Mouse (Mus musculus) gastrocnemius, adult 2 months (tissue): ENCODE results near the gene Gjb2. TPM values are rescaled to one million over a fixed set of nuclear protein-coding genes. Genes with fewer than 3 reads are reported as not detected.
A peak's percentile ranks its signal among the peaks of the same experiment; 100 is the strongest.
"Not testable (repeated sequence)": the region's sequence is repeated elsewhere in the genome, so short reads cannot be mapped to it uniquely, and the experiment has no call there.

Experiments used
- DNase-seq: peaks from one replicate; pipeline ENCODE4 v3.0.0; 2022
- H3K27ac ChIP-seq: fragments of 200-600 bp; 2 replicates; pipeline ENCODE4 v1.8.1; 2022; ENCODE audit warnings: mild to moderate bottlenecking
- H3K4me3 ChIP-seq: fragments of 200-600 bp; 2 replicates; pipeline ENCODE4 v1.8.1; 2022; ENCODE audit warnings: mild to moderate bottlenecking, moderate library complexity
- CTCF ChIP-seq: fragments of 200-600 bp; IDR thresholded peaks from 2 replicates; pipeline ENCODE4 v1.8.1; 2022; ENCODE audit warnings: antibody characterized with exemption, mild to moderate bottlenecking, moderate library complexity
- intact Hi-C: fragments of 180-260 bp; cut with DNase I; formaldehyde crosslinking; loops from one replicate; pipeline ENCODE4 v1.15.1; 2025
- total RNA-seq, 2 experiments: library from RNA; stranded (reverse); gene quantifications; 2 replicates each; pipeline ENCODE4 v1.2.3; 2021

The Gjb2 gene
- total RNA-seq, 2 experiments from 2014 or later = 0.28 TPM; not detected in 1

DNA sequence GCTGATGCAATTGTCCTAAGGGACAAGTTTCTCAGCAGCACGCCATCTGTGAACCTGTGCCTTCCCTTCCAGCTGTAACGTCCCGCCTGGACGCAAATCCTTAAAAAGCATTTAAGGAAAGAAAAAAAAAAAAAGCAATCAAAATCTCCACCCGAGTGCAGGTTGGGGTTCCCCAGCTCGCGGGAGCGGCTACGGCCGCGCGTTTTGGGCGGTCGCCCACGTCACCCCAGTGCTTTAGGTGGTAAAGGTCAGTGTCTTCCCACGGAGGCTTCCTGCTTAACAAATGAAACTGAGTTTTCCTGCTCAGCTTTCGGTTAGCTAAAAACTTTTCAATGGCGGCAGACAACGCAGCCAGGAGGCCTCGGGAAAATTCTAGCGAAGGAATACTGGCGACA is 794 bp downstream of the Gjb2 start:
- no peak for TF ChIP-seq CTCF
- H3K4me3 ChIP-seq = peak overlapping the region; percentile 79
- DNase-seq = no peak
- no peak overlapping the region for H3K27ac ChIP-seq
- intact Hi-C loops = no loop called here

DNA sequence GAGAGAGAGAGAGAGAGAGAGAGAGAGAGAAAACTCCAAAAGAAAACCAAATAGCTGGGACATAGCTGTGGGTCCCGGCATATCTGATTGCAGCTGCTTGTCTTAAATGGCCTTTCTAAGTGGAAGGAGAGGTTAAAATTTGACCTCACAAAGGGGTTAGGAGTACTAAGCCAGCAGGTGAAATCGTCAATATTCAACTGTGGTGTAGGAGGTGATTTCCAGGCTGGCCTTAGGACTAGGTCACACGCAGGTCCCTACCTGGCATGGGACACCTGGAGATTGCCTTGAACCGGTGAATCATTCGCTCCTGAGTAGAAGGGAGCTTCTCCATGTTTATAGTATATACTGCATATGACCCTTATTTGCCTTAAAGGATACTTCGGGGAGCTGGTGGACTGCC is 1.4 kb downstream of the Gjb2 start:
- Histone ChIP-seq H3K27ac (no peak overlapping the region), H3K4me3 (peak overlapping the region; percentile 79; the same call in 1 of the 2 replicates)
- no peak for TF ChIP-seq CTCF
- intact Hi-C loops = no loop called here
- no peak for DNase-seq

DNA sequence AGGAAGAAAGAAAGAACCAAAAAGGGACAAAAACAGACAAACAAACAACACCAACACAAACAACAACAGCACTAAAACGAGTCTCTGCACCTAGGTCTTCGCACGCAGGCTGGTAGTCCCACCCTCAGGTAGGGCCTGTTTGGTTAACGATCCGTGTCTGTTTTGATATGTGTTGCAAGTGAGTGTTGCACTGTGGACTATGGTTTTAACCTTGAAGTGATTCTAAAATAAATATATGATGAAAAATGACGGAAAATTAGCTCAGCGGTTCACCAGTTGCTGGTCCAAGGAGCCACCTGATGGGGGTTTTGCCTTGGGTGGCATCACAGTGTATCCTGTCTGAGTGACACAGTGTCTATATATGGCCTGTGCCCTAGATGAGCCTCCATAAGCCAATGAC is 2.9 kb downstream of the Gjb2 start:
- intact Hi-C loops = no loop called here
- Histone ChIP-seq H3K27ac (no peak overlapping the region), H3K4me3 (no peak overlapping the region)
- DNase-seq = no peak
- no peak for TF ChIP-seq CTCF

DNA sequence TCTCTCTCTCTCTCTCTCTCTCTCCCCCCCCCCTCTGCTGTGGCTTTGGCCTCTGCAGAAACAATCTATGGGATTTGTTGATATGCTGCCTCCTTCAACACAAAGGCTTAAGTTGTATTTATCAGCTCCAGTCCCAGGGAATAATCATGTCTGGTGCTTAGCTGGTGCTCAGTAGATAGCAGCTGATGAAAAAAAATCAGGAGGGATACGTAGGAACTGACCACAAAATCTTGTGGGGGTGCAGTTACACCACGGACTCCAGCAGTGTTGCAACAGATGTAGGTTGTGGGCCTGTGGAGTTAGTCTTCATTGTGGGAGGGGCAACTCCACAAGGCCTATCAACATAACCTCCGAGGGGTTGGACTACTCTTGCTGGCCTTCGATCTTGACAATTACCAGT is 8.6 kb downstream of the Gjb2 start:
- intact Hi-C loops = no loop called here

DNA sequence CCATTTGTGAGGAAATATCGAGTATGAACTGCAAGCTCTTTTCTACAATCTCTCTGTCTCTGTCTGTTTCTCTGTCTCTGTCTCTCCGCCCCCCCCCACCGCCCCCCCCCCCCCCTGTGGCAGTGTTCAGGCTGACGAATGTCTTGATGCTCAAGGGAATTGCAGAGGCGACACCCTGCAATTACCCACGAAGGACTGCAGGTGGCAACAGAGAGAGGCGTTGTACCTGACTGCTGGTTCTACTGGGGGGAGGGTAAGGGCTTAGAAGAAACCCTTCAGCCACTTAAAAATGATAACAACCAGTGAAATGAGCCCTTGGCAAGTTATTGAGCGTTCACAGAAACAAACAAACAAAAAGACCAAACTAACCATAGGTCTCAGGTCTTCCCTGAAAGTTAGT is 11.5 kb downstream of the Gjb2 start:
- H3K27ac ChIP-seq = no peak overlapping the region
- intact Hi-C loops = loop anchor here (5.0 kb wide), 1 partner anchor 269 kb away; no protein-coding TSS in a partner anchor
- H3K4me3 ChIP-seq = no peak overlapping the region
- peak; percentile 63 for TF ChIP-seq CTCF
- DNase-seq = no peak

More for the DNA sequence above, 8.6 kb downstream of the Gjb2 start:
- Histone ChIP-seq H3K4me3 (no peak overlapping the region), H3K27ac (no peak overlapping the region)
- DNase-seq = no peak
- TF ChIP-seq CTCF = no peak

DNA sequence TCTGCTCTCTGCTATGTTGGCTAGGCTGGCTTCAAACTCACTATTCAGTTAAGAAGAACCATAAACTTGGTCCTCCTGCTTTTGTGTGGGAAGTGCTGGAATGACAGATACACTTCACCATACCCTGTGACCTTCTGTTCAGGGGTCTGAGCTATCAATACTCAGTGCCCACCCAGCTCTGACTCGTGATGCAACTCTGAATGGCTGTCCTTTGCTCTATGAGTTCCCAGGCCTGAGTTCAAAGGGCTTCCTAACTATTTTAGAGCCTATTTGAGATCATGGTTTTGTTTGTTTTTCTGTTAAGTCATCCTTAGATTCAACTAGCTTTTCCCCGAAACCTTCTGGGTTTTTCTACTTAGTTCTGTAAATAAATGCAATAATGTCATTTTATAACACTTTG is 14.5 kb downstream of the Gjb2 start:
- intact Hi-C loops = loop anchor here (5.0 kb wide), 1 partner anchor 272 kb away; no protein-coding TSS in a partner anchor
- Histone ChIP-seq H3K4me3 (no peak overlapping the region), H3K27ac (no peak overlapping the region)
- DNase-seq = no peak
- TF ChIP-seq CTCF = no peak

DNA sequence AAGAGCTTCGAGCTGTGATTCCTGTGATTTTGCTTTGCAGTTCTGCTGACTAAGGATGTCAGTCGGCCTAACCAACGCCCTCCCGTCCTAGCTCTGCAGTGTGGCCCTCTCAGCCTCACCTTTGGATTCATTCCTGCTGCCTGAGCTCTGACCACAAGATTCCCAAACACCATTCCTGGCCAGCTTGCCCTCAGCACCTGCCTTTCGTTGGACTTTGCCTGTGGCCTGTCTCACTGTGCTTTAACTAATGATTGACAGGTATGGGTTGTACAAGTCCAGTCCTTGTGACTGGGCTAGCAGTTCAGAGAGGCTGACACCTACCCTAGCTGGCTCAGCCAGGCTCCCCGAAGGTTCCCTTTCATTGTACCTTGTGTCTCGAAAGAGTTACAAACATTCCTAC is 15.4 kb downstream of the Gjb2 start:
- DNase-seq = no peak
- intact Hi-C loops = no loop called here
- Histone ChIP-seq H3K4me3 (no peak overlapping the region), H3K27ac (no peak overlapping the region)
- TF ChIP-seq CTCF = no peak

DNA sequence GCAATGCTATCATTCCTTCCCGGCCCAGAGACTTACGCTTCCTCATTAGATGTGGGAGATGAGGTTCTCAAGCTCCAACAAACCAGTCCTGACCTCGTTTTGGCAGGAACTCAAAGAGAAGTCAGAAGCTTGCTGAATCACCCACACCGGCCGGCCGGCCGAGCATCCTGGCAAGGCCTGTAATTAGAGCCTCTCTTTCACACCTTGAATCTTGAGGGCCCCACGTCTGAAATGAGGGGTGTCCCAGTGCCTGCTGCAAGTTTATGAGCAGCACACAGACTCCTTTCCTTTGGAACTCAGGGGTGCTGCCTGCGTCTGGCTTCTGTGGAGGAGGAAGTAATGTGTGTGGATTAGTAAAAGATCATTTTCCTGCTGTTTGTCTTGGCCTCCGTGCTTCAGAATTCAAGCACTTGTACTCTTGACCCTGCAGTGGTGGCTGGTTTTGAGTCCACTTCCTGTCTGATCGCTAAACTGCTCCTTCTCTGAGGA is 20.3 kb downstream of the Gjb2 start:
- no peak for DNase-seq

DNA sequence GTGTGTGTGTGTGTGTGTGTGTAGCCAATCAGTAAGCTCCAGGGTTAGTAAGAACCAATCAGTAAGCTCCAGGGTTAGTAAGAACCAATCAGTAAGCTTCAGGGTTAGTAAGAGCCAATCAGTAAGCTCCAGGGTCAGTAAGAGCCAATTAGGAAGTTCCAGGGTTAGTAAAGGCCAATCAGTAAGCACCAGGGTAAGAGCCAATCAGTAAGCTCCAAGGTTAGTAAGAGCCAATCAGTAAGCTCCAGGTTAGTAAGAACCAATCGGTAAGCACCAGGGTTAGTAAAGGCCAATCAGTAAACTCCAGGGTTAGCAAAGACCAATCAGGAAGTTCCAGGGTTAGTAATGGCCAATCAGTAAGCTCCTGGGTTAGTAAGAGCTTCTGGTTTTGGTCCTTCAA is 21.6 kb downstream of the Gjb2 start:
- TF ChIP-seq CTCF = no peak
- DNase-seq = no peak
- Histone ChIP-seq H3K4me3 (no peak overlapping the region), H3K27ac (no peak overlapping the region)
- intact Hi-C loops = no loop called here

More for the DNA sequence above, 20.3 kb downstream of the Gjb2 start:
- no peak for TF ChIP-seq CTCF
- intact Hi-C loops = no loop called here
- no peak overlapping the region for H3K4me3 ChIP-seq
- no peak overlapping the region for H3K27ac ChIP-seq

DNA sequence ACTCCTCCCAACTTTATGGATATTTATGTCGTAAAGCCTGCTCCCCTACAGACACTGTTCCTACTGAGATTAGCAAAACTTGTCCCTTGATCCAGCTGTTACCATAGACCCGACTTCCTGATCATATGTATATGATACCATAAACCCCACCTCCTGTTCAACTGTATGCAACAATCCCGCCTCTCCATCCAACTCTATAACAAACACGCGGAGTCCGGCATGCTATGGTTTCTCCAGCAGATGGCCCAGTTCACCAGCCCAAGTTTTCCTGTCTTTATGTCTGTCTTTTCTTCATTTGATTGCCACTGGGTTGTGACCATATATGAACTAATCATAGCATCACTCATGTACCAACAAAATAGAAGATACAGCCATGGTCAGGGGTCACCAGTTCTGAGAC is 29.0 kb downstream of the Gjb2 start:
- intact Hi-C loops = no loop called here
- DNase-seq = no peak
- TF ChIP-seq CTCF = no peak
- no peak overlapping the region for H3K4me3 ChIP-seq
- no peak overlapping the region for H3K27ac ChIP-seq

DNA sequence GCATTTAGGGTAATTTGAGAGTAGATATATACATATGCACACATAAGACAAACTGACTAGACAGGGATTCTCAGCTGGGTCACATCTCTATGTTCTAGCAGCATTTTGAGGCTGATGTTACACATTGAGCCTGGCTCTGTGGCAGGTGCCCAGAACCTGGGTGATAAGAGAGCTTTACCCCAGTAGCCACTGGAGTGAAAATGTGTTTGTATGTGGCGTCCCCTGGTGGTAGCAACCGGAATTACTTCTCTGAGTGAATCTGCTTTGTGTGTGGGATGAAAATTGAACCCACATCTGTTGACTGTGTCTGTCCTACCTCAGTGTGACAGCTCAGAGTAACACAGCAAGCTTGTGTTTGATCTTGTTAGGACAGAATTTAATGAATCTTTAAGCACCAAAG is 34.6 kb downstream of the Gjb2 start:
- DNase-seq = peak; percentile 37
- H3K4me3 ChIP-seq, H3K27ac ChIP-seq: not testable (repeated sequence)
- intact Hi-C loops = loop anchor here (10.0 kb wide), 1 partner anchor 695 kb away; no protein-coding TSS in a partner anchor
- TF ChIP-seq CTCF = peak; percentile 64

DNA sequence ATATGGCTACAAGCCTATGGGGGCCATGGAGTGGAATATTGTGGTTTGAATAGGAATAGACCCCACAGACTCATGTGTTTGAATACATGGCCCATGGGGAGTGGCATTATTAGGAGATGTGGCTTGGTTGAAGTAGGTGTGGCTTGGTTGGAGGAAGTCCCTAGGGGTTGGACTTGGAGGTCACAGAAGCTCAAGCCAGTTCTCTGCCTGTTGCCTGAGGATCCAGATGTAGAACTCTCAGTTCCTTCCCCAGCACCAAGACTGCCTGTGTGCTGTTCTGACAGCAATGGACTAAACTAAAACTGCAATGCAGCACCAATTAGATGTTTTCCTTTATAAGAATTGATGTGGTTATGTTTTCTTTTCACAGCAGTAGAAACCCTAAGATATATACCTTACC is 38.4 kb downstream of the Gjb2 start:
- intact Hi-C loops = loop anchor here (10.0 kb wide), 1 partner anchor 691 kb away; no protein-coding TSS in a partner anchor
- no peak for DNase-seq
- no peak for TF ChIP-seq CTCF
- H3K4me3 ChIP-seq = no peak overlapping the region
- H3K27ac ChIP-seq = no peak overlapping the region

DNA sequence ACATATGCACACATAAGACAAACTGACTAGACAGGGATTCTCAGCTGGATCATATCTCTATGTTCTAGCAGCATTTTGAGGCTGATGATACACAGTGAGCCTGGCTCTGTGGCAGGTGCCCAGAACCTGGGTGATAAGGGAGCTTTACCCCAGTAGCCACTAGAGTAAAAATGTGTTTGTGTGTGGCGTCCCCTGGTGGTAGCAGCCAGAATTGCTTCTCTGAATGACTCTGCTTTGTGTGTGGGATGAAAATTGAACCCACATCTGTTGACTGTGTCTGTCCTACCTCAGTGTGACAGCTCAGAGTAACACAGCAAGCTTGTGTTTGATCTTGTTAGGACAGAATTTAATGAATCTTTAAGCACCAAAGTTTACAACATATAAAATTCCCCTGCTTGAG is 44.5 kb downstream of the Gjb2 start:
- H3K27ac ChIP-seq = not testable (repeated sequence)
- intact Hi-C loops = loop anchor here (10.0 kb wide), 1 partner anchor 685 kb away; no protein-coding TSS in a partner anchor

More for the DNA sequence above, 44.5 kb downstream of the Gjb2 start:
- TF ChIP-seq CTCF = peak; percentile 80
- peak; percentile 61 for DNase-seq
- not testable (repeated sequence) for H3K4me3 ChIP-seq
